Mouse (Mus musculus) thymus, adult 2 months (tissue): ENCODE measurements at regions not wholly inside any gene's neighbourhood (a gene's known extent, or its start where the extent isn't known, plus 50 kb on each side); places are given as distances from the start of the nearest gene placed in this dataset.

Experiments used
- CTCF ChIP-seq: fragments of 200-500 bp; IDR thresholded peaks from 2 replicates; pipeline ENCODE4 v1.5.1; 2012; ENCODE audit warnings: mild to moderate bottlenecking, control low read depth, low read length, moderate library complexity, borderline replicate concordance; ENCODE audit not compliant: control insufficient read depth, poor library complexity, insufficient read depth; ENCODE audit errors: extremely low read depth
- POLR2A ChIP-seq: fragments of 200-500 bp; IDR thresholded peaks from 2 replicates; pipeline ENCODE4 v1.6.1; 2012; ENCODE audit warnings: mild to moderate bottlenecking, low read length, control low read depth, moderate library complexity; ENCODE audit not compliant: control insufficient read depth, poor library complexity, insufficient read depth; ENCODE audit errors: extremely low read depth

- TF ChIP-seq CTCF (no peak), POLR2A (no peak)
These were observed 113.1 kb upstream of the Mgme1 start for GRCm38 (mm10) chr2:144157343-144157742.
